Mouse (Mus musculus): ENCODE measurements at regions not wholly inside any gene's neighbourhood (a gene's known extent, or its start where the extent isn't known, plus 50 kb on each side); places are given as distances from the start of the nearest gene placed in this dataset.
"Not testable (repeated sequence)": the region's sequence is repeated elsewhere in the genome, so short reads cannot be mapped to it uniquely, and the experiment has no call there.

DNA sequence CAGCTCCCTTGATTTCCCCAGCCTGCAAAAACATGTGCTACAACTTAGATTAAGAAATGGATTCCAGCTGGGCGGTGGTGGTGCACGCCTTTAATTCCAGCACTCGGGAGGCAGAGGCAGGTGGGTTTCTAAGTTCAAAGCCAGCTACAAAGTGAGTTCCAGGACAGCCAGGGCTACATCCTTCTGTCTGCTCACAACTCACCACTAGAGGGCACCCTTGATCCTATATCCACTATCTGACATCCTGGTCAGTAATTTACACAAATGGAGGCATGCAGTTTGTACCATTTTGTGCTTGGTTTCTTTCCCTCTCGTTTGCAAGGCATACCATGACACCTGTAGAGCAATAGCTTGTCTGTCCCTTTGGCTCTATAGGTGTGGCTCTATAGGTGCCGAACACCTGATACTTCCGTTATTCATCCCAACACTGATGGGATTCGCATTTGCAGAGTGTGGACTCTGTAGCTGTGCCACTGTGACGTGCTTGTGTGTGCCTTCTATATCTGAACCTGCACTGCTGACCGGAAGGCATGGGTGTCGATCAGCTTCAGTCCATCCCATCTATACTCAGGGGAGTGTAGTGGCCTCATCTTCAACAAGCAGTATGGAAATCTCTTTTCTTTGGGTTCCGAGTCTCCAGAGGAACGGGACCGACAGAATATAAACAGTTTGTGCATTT, 108.4 kb upstream of the Spata13 start:
- DNase-seq (ENCODE audit: low spot score) = no peak

DNA sequence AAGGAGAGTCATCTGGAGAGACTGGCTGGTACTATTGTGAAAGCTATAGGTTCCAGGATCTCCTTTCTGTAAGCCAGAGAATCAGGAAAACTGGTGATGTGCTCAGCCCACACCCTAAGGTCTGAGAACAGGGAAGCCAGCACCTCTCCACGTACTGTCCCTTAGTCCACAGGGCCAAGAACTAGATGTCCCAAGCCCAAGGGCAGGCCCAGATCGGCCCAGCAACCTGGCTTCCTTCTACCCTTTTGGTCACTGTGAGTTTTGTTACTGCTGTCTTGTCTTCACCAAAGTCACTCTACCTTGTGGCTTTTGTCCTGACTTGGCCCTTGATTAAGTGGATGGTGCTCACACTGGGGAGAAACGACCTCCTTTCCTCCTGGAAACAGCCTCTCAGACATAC, 107.8 kb upstream of the Spata13 start:
- DNase-seq (ENCODE audit: low spot score) = no peak

DNA sequence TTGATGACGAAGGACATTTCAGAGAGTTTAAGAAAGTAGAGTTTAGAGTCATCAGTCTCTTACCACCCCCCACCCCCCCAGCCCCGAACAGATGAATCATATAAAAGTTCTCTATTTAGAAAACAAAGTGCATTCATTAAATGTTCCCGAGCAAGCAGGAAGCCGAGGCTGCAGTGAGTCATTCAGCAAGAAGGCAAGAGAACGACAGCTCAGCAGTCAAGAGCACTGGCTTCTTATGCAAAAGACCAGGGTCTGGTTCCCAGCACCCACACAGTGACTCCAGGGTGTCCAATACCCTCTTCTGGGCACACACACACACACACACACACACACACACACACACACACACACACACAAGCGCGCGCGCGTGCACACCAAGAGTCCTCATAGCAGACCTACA, 107.0 kb upstream of the Spata13 start:
- no peak for DNase-seq (ENCODE audit: low spot score)

DNA sequence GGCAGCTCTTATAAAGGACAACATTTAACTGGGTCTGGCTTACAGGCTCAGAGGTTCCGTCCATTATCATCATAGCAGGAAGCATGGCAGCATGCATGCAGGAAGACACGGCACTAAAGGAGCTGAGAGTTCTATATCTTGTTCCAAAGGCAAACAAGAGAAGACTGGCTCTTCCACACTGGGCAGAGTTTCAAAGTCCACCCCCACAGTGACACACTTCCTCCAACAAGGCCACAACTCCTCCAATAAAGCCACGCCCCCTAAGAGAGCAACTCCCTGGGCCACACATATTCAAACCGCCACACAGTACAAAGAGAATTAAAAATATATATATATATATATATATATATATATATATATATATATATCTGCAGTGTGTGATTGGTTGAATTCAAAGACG, 105.8 kb upstream of the Spata13 start:
- no peak for DNase-seq (ENCODE audit: low spot score)

DNA sequence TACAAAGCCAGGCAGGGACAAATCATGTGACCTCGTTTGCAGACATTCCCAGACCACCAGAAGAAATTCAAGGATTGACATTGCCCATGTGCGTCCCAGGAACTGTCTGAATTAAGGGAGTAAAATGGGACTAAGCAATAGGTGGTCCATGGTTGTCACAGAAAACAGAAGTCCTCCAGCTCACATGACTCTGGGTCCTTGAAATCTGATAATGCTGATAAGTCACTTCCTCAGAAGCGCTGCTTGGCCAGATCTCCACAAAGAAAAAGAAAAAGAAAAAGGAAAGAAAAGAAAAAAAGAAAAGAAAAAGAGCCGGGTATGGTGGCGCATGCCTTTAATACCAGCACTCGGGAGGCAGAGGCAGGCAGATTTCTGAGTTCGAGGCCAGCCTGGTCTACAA, 105.3 kb upstream of the Spata13 start:
- DNase-seq (ENCODE audit: low spot score) = no peak

DNA sequence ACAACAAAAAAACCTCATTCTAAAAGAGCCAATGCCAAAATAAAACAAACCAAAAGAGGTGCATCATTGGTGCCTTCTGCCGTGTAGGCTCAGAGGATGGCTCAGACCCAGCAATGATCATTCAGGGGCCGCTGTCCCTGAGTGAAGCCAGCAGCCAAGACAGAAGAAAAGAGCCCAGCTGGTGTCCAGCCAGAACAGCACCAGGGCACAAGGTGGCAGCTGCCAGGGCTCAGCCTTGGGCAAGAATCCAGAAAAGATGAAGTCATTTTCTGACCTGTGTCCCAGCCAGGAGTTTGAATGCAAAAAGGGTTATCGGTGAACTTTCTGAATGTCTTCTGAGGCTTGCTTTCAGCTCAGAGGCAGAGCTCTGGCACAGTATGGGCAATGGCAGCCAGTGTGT, 104.8 kb upstream of the Spata13 start:
- no peak for DNase-seq (ENCODE audit: low spot score)

DNA sequence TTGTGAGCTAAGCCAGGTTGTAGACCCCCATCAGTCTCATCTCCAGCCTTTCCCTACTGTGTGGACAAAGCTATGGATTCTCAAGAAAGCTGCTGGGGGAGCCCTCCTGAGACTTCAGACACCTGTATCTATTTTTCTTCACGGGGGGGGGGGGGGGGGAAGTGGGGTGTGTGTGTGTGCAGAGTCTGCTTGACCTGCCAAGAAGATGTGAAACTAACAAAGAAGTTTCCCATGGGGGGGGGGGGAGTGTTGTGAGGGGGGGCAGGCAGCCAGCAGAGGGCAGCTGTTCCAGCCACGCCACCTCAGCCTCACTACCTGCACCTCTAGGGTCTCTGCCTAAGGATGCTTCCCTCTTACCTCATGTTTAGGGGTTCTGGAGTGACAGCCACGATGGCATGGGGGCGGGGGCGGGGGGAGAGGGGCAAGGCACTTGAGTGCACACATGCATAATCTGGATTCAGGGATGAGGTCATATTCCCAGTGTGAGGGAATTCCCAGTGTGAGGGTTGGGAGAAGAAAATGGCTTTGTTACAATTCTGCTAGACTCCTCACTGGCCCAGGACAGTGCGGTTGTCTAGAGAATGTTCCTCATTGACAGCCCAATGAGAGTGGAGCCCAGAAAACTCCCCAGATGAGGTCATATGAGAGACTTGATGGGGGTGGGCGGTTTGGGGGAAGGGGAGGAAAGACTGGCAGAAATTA, 104.0 kb upstream of the Spata13 start:
- no peak for DNase-seq (ENCODE audit: low spot score)

DNA sequence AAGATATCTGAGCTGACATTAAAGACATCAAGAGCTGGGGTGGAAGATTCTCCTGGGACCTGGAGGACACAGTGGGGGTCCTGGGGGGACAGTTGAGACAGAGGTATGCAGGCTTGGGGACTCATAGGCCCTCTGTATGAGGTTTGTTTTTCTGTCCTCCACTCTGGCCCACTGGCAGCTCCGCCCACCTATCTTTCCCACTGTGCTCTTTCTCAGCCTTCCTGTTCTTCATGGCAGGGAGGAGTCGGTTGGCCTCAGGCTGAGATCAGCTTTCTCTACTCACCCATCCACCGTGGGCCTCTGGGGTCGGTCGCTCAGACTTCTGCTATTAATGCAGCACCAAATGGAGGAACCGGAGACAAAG, 103.5 kb upstream of the Spata13 start:
- no peak for DNase-seq (ENCODE audit: low spot score)

DNA sequence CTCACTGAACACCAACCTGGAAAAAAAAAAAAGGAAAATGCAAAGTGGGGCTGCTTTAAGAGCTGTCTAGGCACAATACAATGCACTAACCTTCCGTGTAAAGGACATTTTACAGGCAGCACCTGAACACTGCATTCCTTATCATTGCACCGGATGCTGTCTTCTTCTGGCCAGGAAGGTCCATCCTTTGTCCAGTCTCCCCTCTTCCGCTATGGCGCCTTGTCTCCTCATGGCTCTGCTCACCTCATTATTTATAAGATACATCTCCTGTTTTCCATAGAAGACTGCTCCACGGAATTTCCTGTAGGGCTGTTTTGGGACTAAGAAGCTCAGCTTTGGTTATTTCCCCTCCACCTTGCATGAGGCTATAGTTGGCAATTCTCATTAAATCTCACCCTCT, 102.8 kb upstream of the Spata13 start:
- DNase-seq (ENCODE audit: low spot score) = no peak

DNA sequence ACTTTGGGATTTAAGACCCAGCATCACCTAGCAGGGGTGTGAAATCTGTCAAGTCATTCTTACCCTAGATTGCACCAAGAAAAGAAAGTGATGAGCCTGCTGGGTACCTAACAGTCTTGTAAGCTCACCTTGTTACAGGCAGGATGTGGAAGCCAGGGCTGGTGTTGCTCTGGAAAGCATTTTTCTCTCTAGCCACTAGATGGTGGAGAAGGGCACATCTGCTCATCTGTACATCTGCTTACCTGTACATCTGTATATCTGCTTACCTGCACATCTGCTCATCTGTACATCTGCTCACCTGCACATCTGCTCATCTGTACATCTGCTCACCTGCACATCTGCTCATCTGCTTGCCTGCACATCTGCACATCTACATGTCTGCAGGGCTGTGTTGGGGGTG, 102.0 kb upstream of the Spata13 start:
- DNase-seq (ENCODE audit: low spot score) = no peak

DNA sequence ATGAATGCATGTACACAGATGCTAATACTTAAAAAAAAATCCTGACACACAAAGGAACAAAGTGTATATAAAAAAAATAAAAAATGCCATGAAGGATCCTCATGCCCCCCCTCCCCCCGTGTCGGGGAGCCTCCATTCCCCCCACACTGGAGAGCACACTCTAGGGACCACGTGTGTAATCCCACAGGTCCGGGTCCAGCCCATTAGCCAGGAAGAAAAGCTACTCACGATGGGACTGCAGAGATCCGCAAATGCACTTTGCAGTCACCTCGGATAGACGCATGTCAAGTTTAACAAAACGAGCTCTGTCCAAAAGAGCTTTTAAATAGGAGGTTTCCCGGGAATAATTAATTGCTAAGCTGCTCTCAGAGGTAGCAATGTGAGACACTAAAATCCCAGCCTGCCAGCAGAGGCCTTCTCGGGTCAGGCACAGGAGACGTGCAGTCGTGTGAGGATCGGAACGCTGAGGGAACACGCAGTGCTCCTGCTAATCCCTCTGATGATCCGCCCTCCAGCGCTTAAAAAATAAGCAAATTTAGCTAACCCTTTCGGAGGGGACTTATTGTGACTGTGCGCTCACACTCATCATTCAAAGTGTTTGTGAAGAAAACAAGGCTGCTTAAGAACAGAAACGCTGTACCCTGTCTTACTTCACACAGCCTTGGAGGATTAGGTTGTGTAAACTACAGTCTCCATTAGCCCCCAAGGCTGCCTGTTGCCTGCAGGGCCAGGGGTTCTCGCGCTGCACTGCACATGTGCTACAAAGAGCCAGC, 100.2 kb upstream of the Spata13 start:
- DNase-seq (ENCODE audit: low spot score) = no peak

DNA sequence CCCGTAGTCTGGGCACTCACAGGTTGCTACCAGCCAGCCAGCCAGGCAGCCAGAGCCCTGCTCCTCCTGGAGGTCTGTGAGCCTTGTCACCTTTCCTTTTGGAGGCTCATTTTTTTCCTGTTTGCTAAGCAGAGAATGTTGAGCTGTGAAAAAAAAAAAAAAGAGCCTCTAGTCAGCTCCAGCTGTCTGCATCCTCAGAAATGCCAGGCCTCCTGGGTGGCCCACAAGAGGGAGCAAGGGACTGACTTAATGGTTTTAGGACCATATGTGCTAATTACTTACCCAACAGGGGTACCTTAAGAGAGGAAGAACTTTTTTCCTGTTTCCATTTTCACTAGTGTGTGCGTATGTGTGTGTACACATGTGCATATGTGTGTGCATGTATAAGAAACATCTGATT, 94.8 kb upstream of the Spata13 start:
- DNase-seq (ENCODE audit: low spot score) = no peak

DNA sequence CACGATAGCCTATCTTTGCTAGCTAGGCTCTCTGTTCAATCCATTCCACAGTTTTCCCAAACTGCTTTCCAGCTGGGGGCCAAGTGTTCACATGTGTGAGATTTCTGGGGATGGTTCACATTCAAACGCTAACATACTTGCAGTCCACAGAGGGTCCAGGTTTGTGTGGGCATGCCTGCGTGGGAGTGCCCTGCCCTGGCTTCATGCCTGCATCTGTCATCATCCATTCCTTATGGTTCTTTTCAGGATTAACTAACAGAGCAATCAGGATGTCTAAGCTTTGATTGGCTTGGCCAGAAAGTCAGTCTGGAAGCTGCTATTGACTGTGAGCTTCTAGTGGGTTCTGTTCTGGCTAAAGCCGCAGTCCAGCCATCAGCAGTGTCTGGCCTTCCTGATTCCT, 93.7 kb upstream of the Spata13 start:
- DNase-seq (ENCODE audit: low spot score) = no peak

DNA sequence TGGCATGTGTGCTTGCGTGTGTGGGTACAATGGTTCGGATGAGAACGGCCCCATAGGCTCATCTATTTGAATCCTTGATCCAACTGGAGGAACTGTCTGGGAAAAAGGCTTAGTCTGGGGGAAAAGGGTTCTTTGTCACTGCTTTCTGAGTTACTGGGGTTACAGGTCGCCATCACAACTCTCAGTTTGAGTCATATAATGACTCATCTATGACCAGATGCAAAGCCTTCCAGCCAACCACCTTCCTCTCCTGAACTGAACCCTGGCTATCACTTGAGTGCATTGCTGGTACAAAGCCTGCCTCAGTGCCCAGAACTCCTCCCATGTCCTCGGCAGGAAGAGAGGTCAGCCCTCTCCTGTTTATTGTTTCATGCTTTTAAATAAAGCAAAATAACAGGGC, 92.2 kb upstream of the Spata13 start:
- DNase-seq (ENCODE audit: low spot score) = no peak

DNA sequence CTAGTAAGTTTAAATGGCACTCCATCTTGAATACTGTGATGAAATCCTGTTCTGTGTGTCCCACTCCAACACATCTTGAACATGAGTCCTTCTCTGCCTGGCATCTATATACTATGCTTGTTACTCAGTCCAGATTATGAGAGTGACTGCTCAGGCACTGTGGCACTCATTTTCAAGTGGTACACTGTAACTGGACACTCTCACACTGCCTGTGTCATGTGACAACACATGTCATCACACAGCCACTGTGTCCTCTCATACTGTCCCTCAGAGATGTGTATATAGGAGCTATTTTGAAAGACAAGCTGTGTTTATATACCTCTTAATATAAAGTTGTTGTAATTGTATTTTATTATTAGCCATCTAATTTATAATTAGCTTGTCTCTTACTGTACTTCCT, 89.0 kb upstream of the Spata13 start:
- DNase-seq (ENCODE audit: low spot score) = no peak

DNA sequence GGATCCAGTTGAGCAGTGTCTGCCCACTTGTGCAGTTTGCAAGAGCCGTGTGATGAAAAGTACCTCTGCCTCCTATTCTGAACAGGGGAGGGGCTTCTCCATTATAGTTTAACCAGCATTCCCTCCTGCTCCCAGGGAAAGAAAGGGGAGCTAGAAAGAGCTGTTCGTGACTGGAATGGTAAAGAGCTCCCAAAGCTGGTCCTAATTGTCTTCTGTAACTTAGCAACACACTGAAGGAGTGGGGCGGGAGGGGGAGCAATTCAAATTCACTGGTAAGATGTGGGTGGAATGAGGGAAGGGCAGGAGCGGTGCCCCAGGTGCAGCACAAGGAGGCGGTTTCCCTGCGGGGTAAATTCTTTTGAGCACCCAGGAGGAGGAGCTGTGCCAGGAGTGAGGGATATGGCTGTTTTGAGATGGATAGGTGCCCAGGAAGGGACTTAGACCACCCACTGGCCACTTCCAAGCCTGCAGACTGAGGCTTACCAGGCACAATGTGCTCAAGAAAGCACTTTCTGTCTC, 79.5 kb upstream of the Spata13 start:
- DNase-seq (ENCODE audit: low spot score) = no peak

DNA sequence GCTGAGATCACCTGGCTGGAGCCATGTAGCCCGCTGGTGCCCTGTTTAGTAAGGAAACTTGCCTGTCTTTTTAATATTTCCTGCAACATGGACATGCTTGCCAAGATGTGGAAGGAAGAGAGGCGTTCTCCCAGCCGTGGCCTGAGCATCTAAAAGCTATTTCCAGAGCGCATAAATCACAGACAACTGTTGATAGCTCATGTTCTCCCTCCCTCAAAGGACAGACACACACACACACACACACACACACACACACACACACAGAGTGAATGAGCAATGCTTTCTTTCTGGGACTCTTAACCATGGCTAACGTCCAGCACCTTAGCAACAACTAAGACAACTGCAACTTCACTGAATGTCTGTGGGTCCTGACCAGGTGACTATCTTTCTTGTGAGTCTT, 77.3 kb upstream of the Spata13 start:
- DNase-seq (ENCODE audit: low spot score) = no peak

DNA sequence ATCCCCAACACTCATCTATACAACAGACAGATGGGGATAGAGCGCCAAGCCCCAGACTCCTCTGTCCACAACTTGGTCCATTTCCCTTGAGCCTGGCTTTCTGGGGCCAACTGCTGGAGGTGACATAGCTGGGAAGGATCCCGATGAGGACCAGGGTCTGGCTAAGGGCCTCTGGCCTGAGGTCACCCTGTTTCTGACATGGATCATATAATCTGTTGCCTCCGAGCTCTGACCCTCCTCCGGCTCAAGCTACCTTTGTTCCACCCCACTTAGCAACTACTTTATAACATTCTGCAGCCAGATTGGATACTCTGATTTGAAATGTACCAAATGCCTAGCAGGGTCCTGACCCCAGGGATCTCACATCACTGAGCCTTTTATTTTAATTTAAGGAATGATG, 76.8 kb upstream of the Spata13 start:
- no peak for DNase-seq (ENCODE audit: low spot score)

DNA sequence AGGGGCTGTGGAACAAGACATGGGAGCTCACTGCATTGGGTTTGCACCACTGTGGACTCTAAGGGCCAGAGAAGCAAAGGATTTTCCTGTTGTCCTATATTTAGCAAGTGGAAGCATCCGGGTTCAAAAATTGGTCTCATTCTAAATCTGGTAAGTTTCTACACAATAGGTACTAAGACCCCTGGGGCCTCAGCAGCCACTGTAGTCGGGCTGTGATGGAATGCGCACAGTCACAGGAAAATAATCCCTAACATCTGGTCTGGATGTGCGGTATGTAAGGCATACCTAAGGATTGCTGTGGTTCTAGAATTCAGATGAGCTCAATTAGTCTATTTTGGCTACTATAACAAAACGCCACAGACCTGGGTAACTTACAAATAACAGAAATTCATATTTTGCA, 74.4 kb upstream of the Spata13 start:
- DNase-seq (ENCODE audit: low spot score) = no peak

DNA sequence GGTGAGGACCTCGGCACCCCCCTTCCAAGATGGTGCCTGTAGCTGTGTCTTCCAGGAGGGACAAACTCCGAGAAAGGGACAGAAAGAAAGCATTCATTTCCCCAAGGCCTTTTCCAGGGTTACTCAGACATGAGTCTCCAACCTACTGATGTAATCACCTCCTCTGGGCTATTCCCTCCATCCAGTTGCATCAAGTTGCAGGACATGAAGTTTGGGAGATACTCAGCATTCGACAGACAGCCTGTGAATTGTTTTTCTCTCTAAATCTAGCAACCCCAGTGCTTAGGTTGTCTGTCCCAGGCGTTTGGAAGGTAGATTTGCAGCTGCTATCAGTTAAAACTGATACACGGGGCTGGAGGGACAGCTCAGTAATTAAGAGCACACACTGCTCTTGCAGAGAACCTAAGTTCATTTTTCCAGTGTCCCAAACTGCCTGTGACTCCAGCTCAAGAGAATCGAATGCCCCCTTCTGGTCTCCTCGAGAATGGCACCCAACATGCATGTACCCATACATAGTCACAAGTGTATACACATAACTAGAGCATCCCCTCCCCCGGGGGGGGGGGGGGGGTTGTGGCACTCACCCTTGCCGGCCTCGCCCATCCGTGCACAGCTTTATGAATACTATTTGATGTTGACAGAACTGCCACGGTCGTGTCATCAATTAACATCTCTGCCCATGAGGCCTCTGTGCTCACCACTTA, 73.8 kb upstream of the Spata13 start:
- no peak for DNase-seq (ENCODE audit: low spot score)

DNA sequence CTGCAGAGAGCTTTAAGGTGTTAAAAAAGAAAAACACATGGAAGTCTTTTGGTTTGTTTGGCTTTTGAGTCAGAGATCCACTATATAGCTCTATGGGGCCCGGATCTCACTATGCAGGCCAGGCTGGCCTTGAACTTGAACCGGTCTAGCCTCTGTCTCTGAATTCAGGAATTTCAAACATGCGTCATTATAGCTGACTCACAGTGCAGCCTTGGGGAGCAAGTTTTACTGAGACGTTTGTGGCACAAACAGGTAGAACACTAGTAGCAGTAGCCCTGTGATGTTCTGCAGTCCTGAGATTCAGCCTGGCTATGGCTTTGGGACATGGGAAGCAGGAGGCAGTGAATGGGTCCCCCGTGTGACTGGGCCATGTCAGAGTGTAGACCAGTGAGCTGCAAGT, 57.5 kb upstream of the Spata13 start:
- no peak for DNase-seq (ENCODE audit: low spot score)

DNA sequence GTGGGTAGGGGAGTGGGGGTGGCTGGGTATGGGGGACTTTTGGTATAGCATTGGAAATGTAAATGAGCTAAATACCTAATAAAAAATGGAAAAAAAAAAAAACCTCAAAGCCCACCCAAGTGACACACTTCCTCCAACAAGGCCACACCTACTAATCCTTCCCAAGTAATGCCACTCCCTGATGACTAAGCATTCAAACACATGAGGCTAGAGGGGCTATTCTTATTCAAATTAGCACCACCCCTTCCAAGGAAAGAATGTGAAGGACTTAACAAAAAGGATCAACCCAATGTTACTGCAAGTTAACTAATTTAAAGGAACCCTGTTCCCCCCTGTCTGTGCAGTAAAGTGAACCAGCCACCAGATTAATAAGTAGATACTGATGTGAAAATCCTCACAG, 53.7 kb upstream of the Spata13 start:
- DNase-seq (ENCODE audit: low spot score) = not testable (repeated sequence)

Measured in ovary, postnatal 10 days (tissue).